Mouse (Mus musculus): Measurements from ENCODE around the gene Hnrnpa2b1. TPM values are rescaled to one million over a fixed set of nuclear protein-coding genes. Genes with fewer than 3 reads are reported as not detected.

The Hnrnpa2b1 gene
- polyA plus RNA-seq, 1 experiment from 2014 or later, result 791 TPM

Other genes starting within 250 kb of the Hnrnpa2b1 start
- 4.2 and 4.6 TPM in 2 replicates for gene Nfe2l3, start 37.2 kb downstream of the Hnrnpa2b1 start, polyA plus RNA-seq (2014; fragmentation: Nextera tagmentation; extraction: Ambion mirVana)
- 360 and 386 TPM in 2 replicates for gene Cbx3, start 466 bp upstream of the Hnrnpa2b1 start, polyA plus RNA-seq (2014; fragmentation: Nextera tagmentation; extraction: Ambion mirVana)
- 62.4 and 63.9 TPM in 2 replicates for gene Snx10, start 54.0 kb upstream of the Hnrnpa2b1 start, polyA plus RNA-seq (2014; fragmentation: Nextera tagmentation; extraction: Ambion mirVana)